Mouse (Mus musculus) gastrocnemius, adult 18-20 months (tissue): ENCODE measurements around the gene Endog. TPM values are rescaled to one million over a fixed set of nuclear protein-coding genes. Genes with fewer than 3 reads are reported as not detected.
"Not testable (repeated sequence)": the region's sequence is repeated elsewhere in the genome, so short reads cannot be mapped to it uniquely, and the experiment has no call there.

Source experiments
- DNase-seq: peaks from one replicate; pipeline ENCODE4 v3.0.0; 2021; ENCODE audit warnings: low spot score
- long read RNA-seq, 2 experiments: library from polyadenylated mRNA; stranded (forward); transcript quantifications; one replicate each; pipeline ENCODE4 v2.0.0; 2021
- total RNA-seq, 2 experiments: library from RNA; stranded (reverse); gene quantifications; 2 replicates each; pipeline ENCODE4 v1.2.3; 2021

Endog gene
- total RNA-seq: 10 to 100 TPM; 50.1 to 52.0 TPM
- long read RNA-seq, experiment 1, transcript Endog-201 (3 exons, 1,063 nt): major isoform, 81 of 87 reads
- long read RNA-seq, experiment 1, partial matches to known transcripts: 3 of 87 reads
- long read RNA-seq, experiment 1, other reads (novel, unspliced or antisense): 3 of 87 reads
- long read RNA-seq, experiment 2, transcript Endog-201 (3 exons, 1,063 nt): major isoform, 47 of 49 reads
- long read RNA-seq, experiment 2, partial matches to known transcripts: 1 of 49 reads
- long read RNA-seq, experiment 2, other reads (novel, unspliced or antisense): 1 of 49 reads

DNA sequence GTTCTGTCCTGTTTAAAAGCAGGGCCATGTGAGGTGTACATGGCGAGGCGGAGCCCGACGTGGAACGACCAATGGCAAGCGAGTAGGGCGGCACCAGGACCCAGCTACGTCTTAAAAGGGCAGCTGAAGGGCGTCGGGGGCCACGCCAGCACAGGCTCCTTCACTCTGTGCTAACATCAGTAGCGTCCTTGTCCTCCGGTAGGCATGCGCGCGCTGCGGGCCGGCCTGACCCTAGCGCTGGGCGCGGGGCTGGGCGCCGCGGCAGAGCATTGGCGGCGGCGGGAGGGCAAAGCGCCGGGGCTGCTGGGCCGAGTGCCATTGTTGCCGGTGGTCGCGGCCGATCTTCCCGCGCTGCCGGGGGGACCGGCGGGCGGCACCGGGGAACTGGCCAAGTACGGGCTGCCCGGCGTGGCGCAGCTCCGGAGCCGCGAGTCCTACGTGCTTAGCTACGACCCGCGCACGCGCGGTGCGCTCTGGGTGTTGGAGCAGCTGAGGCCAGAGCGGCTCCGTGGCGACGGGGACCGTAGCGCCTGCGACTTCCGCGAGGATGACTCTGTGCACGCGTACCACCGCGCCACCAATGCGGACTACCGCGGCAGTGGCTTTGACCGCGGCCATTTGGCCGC, at the start of gene Endog:
Endog (plus strand) TSS at position 123 of the 626 bp plus-strand sequence.
- DNase-seq: peak; percentile 91

DNA sequence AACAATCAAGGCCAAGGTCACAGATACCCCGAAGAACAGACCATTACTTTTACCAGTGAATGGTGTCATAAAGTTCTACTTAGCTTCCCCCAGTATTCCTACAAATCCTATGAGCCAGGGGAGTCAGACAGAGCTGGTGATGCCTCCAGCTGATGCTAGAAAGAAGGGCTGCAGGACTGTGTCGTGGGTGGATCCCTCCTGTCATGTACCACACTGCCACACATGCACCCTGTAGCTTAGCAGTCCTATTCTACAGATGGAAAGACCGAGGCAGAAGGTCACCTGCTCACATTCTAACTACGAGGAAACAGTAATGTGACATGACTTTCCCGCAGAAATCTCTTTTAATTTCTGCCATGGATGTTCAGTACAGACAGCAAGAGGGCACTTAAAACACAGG, 48.5 kb upstream of the Endog start:
- DNase-seq: no peak

DNA sequence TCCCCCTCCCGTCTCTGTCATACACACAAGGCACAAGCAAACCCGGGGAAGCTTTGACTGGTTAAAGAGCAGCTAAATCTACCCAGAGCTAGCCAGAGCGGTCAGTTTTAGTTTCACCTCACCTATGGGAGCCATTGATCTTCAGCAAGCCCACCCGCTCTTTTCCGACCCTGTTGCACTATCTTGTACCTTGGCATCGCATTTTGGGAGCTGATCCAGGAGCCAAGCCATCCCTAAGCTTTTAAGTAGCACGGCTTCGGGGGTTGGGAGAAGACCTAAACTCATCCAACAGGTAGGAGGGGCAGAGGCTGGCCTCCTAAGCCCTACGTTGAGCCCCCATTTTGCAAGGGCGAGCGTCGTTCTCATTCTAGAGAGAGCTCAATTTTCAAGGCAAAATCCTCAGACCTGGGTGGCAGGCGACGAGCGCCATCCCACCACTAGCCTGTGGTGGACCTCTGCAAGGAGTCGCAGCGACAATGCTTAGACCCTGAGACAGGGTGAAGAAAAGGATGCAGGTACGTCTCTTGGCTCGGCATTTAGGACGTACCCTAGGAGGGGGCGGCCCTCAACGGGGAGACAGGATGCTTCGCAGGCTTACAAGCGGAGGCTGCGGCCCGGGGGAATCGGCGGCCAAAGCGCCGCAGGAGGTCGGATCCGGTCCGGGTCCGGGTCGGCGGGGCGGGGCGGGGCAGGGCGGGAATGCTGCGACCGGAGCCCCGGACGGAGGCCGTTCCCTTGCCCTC, 47.4 kb upstream of the Endog start:
- peak; percentile 14 for DNase-seq

DNA sequence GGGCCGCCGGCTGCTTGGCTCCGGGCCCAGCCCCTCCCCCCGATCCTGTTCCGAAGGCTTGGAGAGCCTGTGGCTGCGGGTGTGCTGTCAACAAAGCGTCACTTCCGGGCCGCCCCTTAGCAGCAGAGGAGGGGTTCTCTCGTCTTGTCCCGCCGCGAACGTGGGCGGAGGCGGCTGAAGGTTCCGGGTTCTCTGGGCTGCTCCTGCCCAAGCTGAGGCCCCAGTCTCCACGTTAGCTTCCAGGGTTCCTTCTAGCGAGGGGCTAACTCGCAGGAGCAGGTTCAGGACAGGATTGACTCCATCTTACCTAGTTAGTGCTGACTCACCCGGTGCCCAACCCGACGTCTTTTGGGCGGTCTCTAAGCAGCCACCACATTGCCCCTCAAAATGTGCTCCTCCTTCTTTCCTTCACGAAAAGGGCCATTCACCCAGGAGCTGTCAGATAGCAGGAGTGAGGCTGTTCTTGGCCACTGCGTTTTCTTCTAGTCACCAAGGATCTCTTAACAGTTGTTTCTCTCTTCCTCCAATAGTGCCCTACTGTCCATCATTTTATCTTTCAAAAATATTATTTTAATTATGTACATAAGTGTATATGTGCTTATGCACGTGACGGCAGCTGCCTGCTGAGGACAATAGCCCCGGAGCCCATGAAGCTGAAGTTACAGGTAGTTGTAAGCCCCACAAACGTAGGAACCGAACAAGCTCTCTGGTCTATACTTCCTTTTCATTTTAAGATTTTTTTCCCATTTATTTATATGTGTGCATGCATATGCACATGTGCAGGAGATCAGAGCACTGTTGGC, 46.6 kb upstream of the Endog start, which contains the start of gene Zer1:
Zer1 (minus strand) TSS at position 114 of the 803 bp plus-strand sequence.
- DNase-seq: peak; percentile 97

DNA sequence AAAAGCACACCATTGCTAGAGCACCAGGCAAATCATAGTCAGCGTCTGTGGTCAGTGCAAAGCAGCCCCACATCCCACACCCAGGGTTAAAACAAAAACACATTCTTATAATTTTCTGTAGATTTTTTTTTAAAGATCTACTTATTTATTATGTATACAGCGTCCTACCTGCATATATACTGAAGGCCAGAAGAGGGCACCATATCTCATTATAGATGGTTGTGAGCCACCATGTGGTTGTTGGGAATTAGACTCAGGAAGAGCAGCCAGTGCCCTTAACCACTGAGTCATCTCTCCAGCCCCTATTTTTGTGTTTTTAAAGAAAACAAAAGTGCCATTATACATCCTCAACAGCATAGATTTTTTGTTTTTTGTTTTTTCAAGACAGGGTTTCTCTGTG, 42.5 kb upstream of the Endog start:
- peak; percentile 42 for DNase-seq

DNA sequence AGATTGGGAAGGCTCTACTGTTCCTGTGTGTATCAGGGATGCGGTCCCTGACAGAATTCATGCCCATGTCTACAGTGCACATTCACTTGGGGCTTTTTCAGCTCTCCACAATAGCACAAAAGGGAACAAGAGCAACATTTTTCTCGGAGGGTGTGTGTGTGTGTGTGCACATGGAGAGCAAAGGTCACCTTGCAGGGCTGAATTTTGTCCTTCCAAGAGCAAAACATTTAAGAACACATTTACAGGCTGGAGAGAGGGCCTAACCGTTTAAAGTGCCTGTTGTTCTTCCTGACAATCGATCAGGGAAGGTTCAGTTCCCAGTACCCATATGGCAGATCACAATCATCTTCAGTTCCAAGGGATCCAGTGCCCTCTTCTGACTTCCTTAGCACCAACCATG, 41.1 kb upstream of the Endog start:
- DNase-seq: no peak

DNA sequence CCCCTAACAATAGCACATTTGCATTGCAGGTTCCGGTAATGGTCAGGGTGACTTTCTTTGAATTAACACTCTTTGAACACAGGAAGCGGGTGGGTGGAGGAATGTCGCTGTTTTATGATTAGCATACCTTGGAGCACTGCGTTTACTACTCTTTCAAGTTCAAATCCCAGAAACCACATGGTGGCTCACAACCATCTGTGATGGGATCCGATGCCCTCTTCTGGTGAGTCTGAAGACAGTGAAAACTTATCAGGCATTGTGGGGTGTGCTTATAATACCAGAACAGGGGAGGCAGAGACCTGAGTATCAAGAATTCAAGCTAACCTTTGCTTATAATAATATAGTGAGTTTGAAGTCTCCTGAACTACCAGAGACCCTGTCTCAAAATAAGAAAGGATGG, 40.1 kb upstream of the Endog start:
- not testable (repeated sequence) for DNase-seq

DNA sequence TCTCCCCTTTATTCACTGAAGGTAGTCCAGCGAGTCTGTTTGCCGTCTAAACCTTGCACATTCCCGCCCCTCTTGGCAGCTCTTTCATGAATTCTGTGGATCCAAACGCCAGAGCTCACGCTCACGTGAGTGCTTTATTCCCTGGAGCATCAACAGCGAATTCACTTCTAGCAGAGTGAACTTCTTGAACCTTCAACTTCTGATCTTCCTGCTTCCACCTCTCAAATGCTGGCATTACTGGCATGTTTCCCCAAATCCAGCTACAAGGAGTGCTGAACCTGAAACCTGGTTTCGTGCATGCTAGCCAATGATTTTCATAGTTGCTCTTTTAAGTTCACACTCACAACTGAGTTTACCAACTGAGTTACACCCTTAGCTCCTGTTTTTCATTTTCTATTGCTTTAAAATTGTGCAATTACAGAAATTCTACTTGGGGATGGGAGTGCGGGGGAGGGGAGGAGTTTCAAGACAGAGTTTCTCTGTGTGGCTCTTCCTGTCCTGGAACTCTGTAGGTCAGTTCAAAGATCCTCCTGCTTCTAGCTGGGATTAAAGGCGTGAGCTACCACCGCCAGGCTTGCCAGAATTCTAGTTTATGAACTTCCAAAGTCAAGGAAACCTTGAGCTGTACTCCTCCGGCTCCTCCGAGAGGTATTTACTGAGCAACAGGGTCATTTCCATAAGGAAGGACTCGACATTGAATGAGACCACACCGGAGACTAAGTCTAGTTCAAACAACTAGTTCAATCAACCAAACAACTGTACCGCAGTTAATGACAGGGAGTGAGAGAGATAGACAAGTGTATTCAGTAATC, 38.3 kb upstream of the Endog start:
- DNase-seq: peak; percentile 48

DNA sequence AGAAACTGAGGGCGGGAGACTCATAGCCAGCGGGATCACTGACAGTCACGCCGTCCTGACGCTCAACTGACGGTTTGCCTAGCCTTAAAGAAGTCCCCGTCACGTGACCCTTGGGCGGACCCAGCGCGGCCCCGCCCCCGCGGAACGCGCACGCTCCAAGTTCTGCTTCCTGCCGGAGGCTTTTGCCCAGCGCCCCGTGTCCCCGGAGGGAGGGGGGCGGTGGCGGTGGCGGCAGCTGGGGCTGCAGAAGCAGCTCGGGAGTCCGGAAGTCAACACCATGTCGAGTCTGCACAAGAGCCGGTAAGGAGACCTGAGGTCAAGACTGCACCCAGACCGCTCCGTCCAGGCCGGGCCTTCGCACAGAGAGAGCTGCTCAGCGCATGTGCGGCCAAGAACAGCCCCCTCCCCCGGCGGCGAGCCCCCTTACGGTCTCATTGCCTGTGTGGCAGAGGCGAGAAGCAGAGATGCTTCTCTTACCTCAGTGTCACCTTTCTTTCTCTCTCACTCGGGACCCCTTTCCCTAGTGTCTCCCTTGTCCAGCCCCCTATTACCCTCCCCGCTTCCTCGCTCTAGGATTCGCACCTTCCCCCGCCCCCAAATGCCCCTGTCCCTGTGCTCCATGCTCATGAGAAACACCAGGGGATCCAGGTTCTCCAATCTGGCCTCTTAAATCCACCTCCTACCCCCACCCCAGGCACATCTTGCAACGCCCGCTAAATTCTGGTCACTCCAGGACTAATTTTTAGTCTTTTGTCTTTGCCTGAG, 37.5 kb upstream of the Endog start, which contains the start of gene Tbc1d13:
Tbc1d13 (plus strand) TSS at position 134 of the 765 bp plus-strand sequence.
- peak; percentile 99 for DNase-seq

DNA sequence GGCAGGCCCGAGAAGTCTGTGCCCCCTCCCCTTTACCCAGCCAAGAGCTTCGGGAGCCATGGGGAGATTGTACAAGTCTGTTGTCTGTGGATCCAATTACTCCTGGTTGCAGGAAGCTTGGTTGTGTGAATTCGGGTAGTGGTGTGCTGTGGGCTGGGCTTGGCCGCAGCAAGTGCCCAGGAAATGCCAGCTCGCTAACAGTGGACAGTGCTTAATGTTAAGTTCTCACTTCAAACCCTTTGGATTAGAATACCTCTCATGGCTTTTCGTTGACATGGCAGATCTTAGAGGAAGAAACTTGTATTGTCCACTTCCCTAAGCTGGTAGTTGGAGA, 36.9 kb upstream of the Endog start:
- no peak for DNase-seq

DNA sequence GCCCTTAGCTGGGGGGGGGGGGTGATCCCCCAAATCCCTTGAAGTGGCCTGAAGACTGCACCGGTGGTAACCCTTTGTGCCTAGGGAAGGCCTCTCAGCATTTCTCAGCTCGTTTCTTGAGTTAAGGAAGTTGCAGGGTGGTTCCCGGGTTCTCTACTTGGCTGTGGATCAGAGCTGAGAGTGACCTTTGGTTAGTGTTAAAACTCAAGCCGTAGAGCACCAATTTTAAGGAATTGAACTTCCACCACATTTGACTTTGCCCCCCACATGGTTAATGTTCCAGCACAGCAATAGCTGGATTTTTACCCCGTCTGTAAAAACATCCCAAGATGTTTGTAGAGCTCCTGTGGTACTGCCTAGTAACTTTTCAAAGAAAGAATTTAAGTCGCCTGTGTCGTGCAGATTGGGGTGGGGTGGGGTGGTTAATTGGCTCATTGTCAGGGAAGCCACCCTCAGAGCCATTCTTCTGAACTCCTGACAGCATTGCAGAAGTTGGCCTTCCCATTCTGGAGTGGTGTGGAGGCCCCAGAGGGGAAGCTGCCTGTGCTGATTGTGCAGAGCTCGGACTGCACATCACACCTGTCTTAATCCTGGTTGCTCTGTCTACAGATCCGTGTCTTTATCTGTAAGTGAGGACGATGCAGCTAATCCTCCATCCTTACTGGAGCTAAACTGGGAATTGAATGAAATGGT, 36.2 kb upstream of the Endog start:
- DNase-seq: no peak

DNA sequence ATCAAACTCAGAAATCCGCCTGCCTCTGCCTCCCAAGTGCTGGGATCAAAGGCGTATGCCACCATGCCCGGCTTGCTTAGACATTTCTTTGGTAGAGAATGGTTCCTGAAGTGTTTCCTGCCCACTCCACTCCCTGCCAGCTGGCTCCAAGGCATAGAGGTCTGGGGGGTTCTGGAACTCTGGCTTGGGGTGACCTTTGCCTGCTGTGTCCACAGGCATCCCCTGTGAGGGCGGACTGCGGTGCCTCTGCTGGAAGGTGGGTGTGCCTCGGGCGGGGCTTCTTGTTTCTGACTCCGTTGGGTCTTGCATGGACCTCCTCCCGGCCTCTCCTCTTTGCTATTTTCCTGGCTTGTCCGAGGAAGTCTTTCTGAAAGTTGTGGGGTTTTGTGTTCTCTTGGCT, 34.8 kb upstream of the Endog start:
- DNase-seq: no peak

DNA sequence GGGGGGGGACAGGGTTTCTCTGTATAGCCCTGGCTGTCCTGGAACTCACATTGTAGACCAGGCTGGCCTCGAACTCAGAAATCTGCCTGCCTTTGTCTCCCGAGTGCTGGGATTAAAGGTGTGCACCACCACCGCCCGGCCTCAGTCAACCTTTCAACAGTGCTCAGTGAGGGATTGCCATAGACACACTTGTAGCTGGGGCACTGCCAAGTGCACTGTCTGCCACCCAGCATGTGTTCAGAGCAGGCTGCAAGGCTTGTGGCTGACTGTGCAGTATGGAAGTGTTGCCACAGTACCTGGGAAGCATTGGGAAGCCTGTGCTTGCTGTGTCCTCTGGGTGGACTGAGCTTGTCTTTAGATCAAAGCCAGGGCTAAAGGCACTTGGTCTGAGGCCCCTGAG, 31.3 kb upstream of the Endog start:
- DNase-seq: not testable (repeated sequence)

DNA sequence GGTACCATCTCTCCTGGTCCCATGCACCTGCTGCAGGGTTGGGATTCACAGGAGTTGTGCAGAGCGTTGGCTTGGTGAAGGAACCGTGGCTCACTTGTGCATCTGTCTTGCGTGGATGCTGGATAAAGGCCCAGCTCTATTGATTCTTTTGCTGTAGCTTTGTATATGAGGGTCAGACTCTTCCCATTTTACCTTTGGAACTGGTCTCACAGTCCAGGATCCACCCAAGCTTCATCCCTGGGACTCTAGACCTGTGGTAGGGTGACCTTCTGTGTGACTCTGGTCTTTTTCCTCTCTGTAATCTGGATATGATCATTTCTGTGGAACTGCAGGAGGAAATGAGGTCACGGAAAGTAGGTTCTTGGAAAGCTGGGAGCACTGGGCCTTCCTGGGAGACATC, 26.9 kb upstream of the Endog start:
- no peak for DNase-seq

DNA sequence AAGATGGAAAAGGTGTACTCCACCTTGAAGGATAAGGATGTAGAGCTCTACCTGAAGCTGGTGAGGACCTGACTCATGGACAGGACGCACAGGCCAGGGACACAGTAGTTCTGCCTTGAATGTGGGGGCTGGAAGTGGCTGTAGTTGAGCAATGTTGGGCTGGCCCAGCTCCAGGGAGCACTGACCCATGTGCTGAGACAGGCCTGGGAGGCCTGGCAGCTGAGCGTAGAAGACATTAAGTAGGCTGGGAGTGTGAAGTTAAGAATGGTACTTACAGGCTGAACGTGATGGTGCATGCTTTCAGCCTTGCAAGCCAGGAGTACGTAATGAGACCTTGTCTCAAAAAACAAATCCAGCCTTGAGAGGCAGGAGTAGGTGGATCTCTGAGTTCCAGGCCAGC, 23.8 kb upstream of the Endog start:
- peak; percentile 37 for DNase-seq

DNA sequence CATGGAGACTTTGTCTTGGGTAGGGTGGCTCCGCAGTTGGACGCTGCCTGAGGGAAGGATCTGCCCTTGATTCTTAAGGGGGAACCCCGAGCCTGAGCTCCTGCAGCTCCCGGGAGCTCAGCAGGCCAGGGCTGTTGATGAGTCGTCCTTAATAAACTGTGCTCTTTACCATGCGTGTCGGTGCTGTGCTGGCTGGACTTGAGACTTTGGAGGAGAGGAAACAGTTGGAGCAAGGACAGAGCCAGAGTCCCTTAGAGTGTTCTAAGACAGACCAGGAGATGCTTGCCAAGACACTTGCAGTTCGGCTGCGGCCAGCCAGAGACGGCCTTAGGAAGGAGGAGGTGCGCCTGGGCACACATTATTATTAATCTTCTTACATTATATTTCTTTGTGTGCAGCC, 19.5 kb upstream of the Endog start:
- DNase-seq: no peak

DNA sequence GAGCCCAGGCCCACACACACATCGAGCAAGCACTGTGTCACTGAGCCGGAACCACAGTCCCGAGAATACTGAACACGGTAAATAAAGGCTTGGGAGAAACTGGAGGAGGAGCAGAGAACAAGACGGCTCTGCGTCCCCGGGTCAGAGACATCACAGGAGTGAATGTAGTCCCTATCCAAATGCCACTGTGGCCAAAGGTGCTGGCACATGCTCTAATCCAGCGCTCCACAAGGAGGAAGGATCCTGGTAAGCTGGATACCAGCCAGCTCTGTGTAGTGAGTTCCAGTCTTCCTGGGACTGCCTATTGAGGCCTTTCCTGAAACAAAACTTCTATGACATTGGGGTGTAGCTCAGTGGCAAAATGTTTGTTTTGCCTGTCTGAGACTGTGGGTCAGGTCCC, 18.7 kb upstream of the Endog start:
- no peak for DNase-seq

DNA sequence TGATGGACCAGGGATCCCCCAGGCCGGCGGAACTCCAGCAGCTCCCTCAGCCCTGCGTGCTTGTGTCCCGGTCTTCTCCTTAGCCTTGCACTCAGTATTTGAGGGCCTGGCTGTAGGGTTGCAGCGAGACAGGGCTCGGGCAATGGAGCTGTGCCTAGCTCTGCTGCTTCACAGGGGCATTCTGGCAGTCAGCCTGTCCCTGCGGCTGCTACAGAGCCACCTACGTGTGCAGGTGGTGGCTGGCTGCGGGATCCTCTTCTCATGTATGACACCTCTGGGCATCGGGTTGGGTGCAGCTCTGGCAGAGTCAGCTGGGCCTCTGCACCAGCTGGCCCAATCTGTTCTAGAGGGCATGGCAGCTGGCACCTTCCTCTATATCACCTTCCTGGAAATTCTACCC, 11.4 kb upstream of the Endog start:
- not testable (repeated sequence) for DNase-seq

DNA sequence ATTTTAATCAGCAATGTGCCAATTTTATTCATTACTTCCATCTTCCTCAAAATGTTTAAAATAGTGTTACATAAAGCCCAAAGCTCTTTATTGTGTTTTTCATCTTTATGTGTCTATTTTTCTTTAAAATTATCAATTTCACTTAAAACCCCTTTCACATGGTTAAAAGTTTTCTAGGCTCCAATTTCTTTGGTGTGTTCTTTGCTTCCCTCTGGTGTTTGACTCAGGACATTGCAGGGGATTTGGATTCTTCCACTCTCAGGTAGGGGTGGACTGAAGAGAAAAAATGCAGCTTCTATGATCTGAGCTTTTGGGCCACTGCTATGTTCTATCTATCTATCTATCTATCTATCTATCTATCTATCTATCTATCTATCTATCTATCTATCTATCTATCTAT, 9.5 kb upstream of the Endog start:
- DNase-seq: peak; percentile 29
